Mouse (Mus musculus): ENCODE measurements around the gene Tprn. TPM values are rescaled to one million over a fixed set of nuclear protein-coding genes. Genes with fewer than 3 reads are reported as not detected.

Gene Tprn
- polyA plus RNA-seq, 2 experiments = 2.4 to 2.6 TPM

GRCm38 (mm10) chr2:25318971-25319773 lies 56.8 kb downstream of the Tprn start, which contains the start of gene Grin1:
Grin1 (minus strand) TSS chr2:25319187.
- ATAC-seq (ENCODE audit: insufficient read depth) (no peak), DNase-seq (ENCODE audit: low read depth in 3 of 3, low spot score in 3 of 3) (peak in 2 of 3 experiments; percentile 37 to 41)
- H3K36me3 ChIP-seq (replicated peaks; ENCODE audit: control insufficient read depth, insufficient read depth, low read depth) = no peaks in the 10 kb centered on the region
- no peaks in the 10 kb centered on the region for H3K9me3 ChIP-seq (ENCODE audit: control insufficient read depth, low read length)
- no peak within 1 kb of the TSS; a peak in 1 of 4 replicates for H3K4me3 ChIP-seq (ENCODE audit: insufficient read depth in 1 of 2, low read depth in 2 of 2, low read length in 2 of 2)
- no peak within 1 kb of the TSS for H3K27ac ChIP-seq
- no peak within 1 kb of the TSS for H3K9ac ChIP-seq (replicated peaks)
- no peak for TF ChIP-seq EP300 (IDR thresholded peaks at IDR 0.05; ENCODE audit: low read depth)
- no peak for TF ChIP-seq CTCF (IDR thresholded peaks at IDR 0.05; ENCODE audit: low read depth)
- WGBS (ENCODE audit: insufficient replicate concordance) = 8% methylated on average over 58 of the region's 58 CpGs
- peaks cover 19% of the 10 kb centered on the region for H3K27me3 ChIP-seq (ENCODE audit: control insufficient read depth, insufficient read depth, low read length)
- H3K4me2 ChIP-seq (ENCODE audit: low read depth) = peak within 1 kb of the TSS; percentile 48
- H3K4me1 ChIP-seq (replicated peaks; ENCODE audit: control insufficient read depth in 2 of 2, insufficient read depth in 2 of 2, low read length in 1 of 2) = no peaks in the 10 kb centered on the region

Other genes starting within 250 kb of the Tprn start
Only the 30 nearest of the 34 such genes appear.
- gene Entpd8, start 182.3 kb upstream of the Tprn start, polyA plus RNA-seq (2012; rRNA removed) = 4.9 and 5.3 TPM in 2 replicates
- 2.3 and 3.6 TPM in 2 replicates for gene Entpd8, start 182.3 kb upstream of the Tprn start, polyA plus RNA-seq (2014; fragmentation: Nextera tagmentation; extraction: Ambion mirVana)
- 0.95 and 1.1 TPM in 2 replicates for gene Noxa1, start 167.5 kb upstream of the Tprn start, polyA plus RNA-seq (2012; rRNA removed)
- gene Noxa1, start 167.5 kb upstream of the Tprn start, polyA plus RNA-seq (2014; fragmentation: Nextera tagmentation; extraction: Ambion mirVana) = 1.2 and 1.8 TPM in 2 replicates
- 3.7 and 3.9 TPM in 2 replicates for gene Nrarp, start 81.9 kb upstream of the Tprn start, polyA plus RNA-seq (2012; rRNA removed)
- 1.8 and 1.9 TPM in 2 replicates for gene Nrarp, start 81.9 kb upstream of the Tprn start, polyA plus RNA-seq (2014; fragmentation: Nextera tagmentation; extraction: Ambion mirVana)
- gene Tor4a, start 65.7 kb upstream of the Tprn start, polyA plus RNA-seq (2012; rRNA removed) = 3.7 and 4.1 TPM in 2 replicates
- gene Tor4a, start 65.7 kb upstream of the Tprn start, polyA plus RNA-seq (2014; fragmentation: Nextera tagmentation; extraction: Ambion mirVana) = 4.9 and 5.7 TPM in 2 replicates
- 18.7 and 21.3 TPM in 2 replicates for gene Nelfb, start 51.1 kb upstream of the Tprn start, polyA plus RNA-seq (2012; rRNA removed)
- gene Nelfb, start 51.1 kb upstream of the Tprn start, polyA plus RNA-seq (2014; fragmentation: Nextera tagmentation; extraction: Ambion mirVana) = 23.7 and 27.3 TPM in 2 replicates
- not detected in 2 replicates for gene Stpg3, start 48.0 kb upstream of the Tprn start, polyA plus RNA-seq (2012; rRNA removed)
- gene Stpg3, start 48.0 kb upstream of the Tprn start, polyA plus RNA-seq (2014; fragmentation: Nextera tagmentation; extraction: Ambion mirVana) = not detected in 2 replicates
- gene Fam166a, start 43.9 kb upstream of the Tprn start, polyA plus RNA-seq (2012; rRNA removed) = 0.04 TPM in 1 of 2 replicates, not detected in the other
- 0.96 TPM in 1 of 2 replicates, not detected in the other for gene Fam166a, start 43.9 kb upstream of the Tprn start, polyA plus RNA-seq (2014; fragmentation: Nextera tagmentation; extraction: Ambion mirVana)
- gene Tubb4b, start 37.9 kb upstream of the Tprn start, polyA plus RNA-seq (2012; rRNA removed) = 571 and 676 TPM in 2 replicates
- gene Tubb4b, start 37.9 kb upstream of the Tprn start, polyA plus RNA-seq (2014; fragmentation: Nextera tagmentation; extraction: Ambion mirVana) = 561 and 604 TPM in 2 replicates
- gene Slc34a3, start 28.3 kb upstream of the Tprn start, polyA plus RNA-seq (2012; rRNA removed) = 0.01 and 0.05 TPM in 2 replicates
- not detected in 2 replicates for gene Slc34a3, start 28.3 kb upstream of the Tprn start, polyA plus RNA-seq (2014; fragmentation: Nextera tagmentation; extraction: Ambion mirVana)
- gene Rnf224, start 25.8 kb upstream of the Tprn start, polyA plus RNA-seq (2012; rRNA removed) = not detected in 2 replicates
- not detected in 2 replicates for gene Rnf224, start 25.8 kb upstream of the Tprn start, polyA plus RNA-seq (2014; fragmentation: Nextera tagmentation; extraction: Ambion mirVana)
- 0.93 and 1.3 TPM in 2 replicates for gene Rnf208, start 20.4 kb upstream of the Tprn start, polyA plus RNA-seq (2012; rRNA removed)
- gene Rnf208, start 20.4 kb upstream of the Tprn start, polyA plus RNA-seq (2014; fragmentation: Nextera tagmentation; extraction: Ambion mirVana) = 0.09 and 0.16 TPM in 2 replicates
- gene Cysrt1, start 20.2 kb upstream of the Tprn start, polyA plus RNA-seq (2012; rRNA removed) = not detected in 2 replicates
- gene Cysrt1, start 20.2 kb upstream of the Tprn start, polyA plus RNA-seq (2014; fragmentation: Nextera tagmentation; extraction: Ambion mirVana) = not detected in 2 replicates
- gene AL732309.1, start 15.8 kb upstream of the Tprn start, polyA plus RNA-seq (2012; rRNA removed) = 5.4 and 5.6 TPM in 2 replicates
- 1.4 and 1.9 TPM in 2 replicates for gene AL732309.1, start 15.8 kb upstream of the Tprn start, polyA plus RNA-seq (2014; fragmentation: Nextera tagmentation; extraction: Ambion mirVana)
- 8.8 and 12.4 TPM in 2 replicates for gene Tmem203, start 7.2 kb upstream of the Tprn start, polyA plus RNA-seq (2012; rRNA removed)
- gene Tmem203, start 7.2 kb upstream of the Tprn start, polyA plus RNA-seq (2014; fragmentation: Nextera tagmentation; extraction: Ambion mirVana) = 8.8 and 9.4 TPM in 2 replicates
- gene Ssna1, start 9.8 kb downstream of the Tprn start, polyA plus RNA-seq (2012; rRNA removed) = 65.8 and 76.0 TPM in 2 replicates
- gene Ssna1, start 9.8 kb downstream of the Tprn start, polyA plus RNA-seq (2014; fragmentation: Nextera tagmentation; extraction: Ambion mirVana) = 145 and 155 TPM in 2 replicates
- 20.5 and 23.8 TPM in 2 replicates for gene Anapc2, start 9.9 kb downstream of the Tprn start, polyA plus RNA-seq (2012; rRNA removed)
- gene Anapc2, start 9.9 kb downstream of the Tprn start, polyA plus RNA-seq (2014; fragmentation: Nextera tagmentation; extraction: Ambion mirVana) = 30.2 TPM in 2 replicates
- not detected in 2 replicates for gene Tmem210, start 25.5 kb downstream of the Tprn start, polyA plus RNA-seq (2012; rRNA removed)
- not detected in 2 replicates for gene Tmem210, start 25.5 kb downstream of the Tprn start, polyA plus RNA-seq (2014; fragmentation: Nextera tagmentation; extraction: Ambion mirVana)
- gene Lrrc26, start 27.3 kb downstream of the Tprn start, polyA plus RNA-seq (2012; rRNA removed) = not detected in 2 replicates
- not detected in 2 replicates for gene Lrrc26, start 27.3 kb downstream of the Tprn start, polyA plus RNA-seq (2014; fragmentation: Nextera tagmentation; extraction: Ambion mirVana)
- gene Grin1, start 56.6 kb downstream of the Tprn start, polyA plus RNA-seq (2012; rRNA removed) = 0.02 and 0.05 TPM in 2 replicates
- gene Grin1, start 56.6 kb downstream of the Tprn start, polyA plus RNA-seq (2014; fragmentation: Nextera tagmentation; extraction: Ambion mirVana) = 0.06 and 0.14 TPM in 2 replicates
- gene Man1b1, start 69.7 kb downstream of the Tprn start, polyA plus RNA-seq (2012; rRNA removed) = 5.3 and 6.6 TPM in 2 replicates
- gene Man1b1, start 69.7 kb downstream of the Tprn start, polyA plus RNA-seq (2014; fragmentation: Nextera tagmentation; extraction: Ambion mirVana) = 25.4 and 28.2 TPM in 2 replicates
- 9.3 and 10.6 TPM in 2 replicates for gene Dpp7, start 93.7 kb downstream of the Tprn start, polyA plus RNA-seq (2012; rRNA removed)
- 9.4 and 12.8 TPM in 2 replicates for gene Dpp7, start 93.7 kb downstream of the Tprn start, polyA plus RNA-seq (2014; fragmentation: Nextera tagmentation; extraction: Ambion mirVana)
- 2.9 and 3.8 TPM in 2 replicates for gene Uap1l1, start 103.1 kb downstream of the Tprn start, polyA plus RNA-seq (2012; rRNA removed)
- gene Uap1l1, start 103.1 kb downstream of the Tprn start, polyA plus RNA-seq (2014; fragmentation: Nextera tagmentation; extraction: Ambion mirVana) = 9.3 and 14.1 TPM in 2 replicates
- 20.1 and 21.5 TPM in 2 replicates for gene Sapcd2, start 109.7 kb downstream of the Tprn start, polyA plus RNA-seq (2012; rRNA removed)
- 17.9 and 20.5 TPM in 2 replicates for gene Sapcd2, start 109.7 kb downstream of the Tprn start, polyA plus RNA-seq (2014; fragmentation: Nextera tagmentation; extraction: Ambion mirVana)
- gene Entpd2, start 133.3 kb downstream of the Tprn start, polyA plus RNA-seq (2012; rRNA removed) = 0.18 and 0.30 TPM in 2 replicates
- 0.23 TPM in 1 of 2 replicates, not detected in the other for gene Entpd2, start 133.3 kb downstream of the Tprn start, polyA plus RNA-seq (2014; fragmentation: Nextera tagmentation; extraction: Ambion mirVana)
- 3.4 and 3.9 TPM in 2 replicates for gene Npdc1, start 136.7 kb downstream of the Tprn start, polyA plus RNA-seq (2012; rRNA removed)
- 2.4 and 2.7 TPM in 2 replicates for gene Npdc1, start 136.7 kb downstream of the Tprn start, polyA plus RNA-seq (2014; fragmentation: Nextera tagmentation; extraction: Ambion mirVana)
- gene Fut7, start 160.6 kb downstream of the Tprn start, polyA plus RNA-seq (2012; rRNA removed) = 0.55 and 0.58 TPM in 2 replicates
- gene Fut7, start 160.6 kb downstream of the Tprn start, polyA plus RNA-seq (2014; fragmentation: Nextera tagmentation; extraction: Ambion mirVana) = 0.34 and 0.90 TPM in 2 replicates
- 2.4 and 2.5 TPM in 2 replicates for gene Abca2, start 166.1 kb downstream of the Tprn start, polyA plus RNA-seq (2012; rRNA removed)
- 0.91 and 1.1 TPM in 2 replicates for gene Abca2, start 166.1 kb downstream of the Tprn start, polyA plus RNA-seq (2014; fragmentation: Nextera tagmentation; extraction: Ambion mirVana)
- gene Clic3, start 194.2 kb downstream of the Tprn start, polyA plus RNA-seq (2012; rRNA removed) = 0.08 and 0.32 TPM in 2 replicates
- gene Clic3, start 194.2 kb downstream of the Tprn start, polyA plus RNA-seq (2014; fragmentation: Nextera tagmentation; extraction: Ambion mirVana) = 0.18 and 0.27 TPM in 2 replicates
- gene Paxx, start 198.5 kb downstream of the Tprn start, polyA plus RNA-seq (2012; rRNA removed) = 7.9 and 9.2 TPM in 2 replicates
- 6.3 and 7.3 TPM in 2 replicates for gene Paxx, start 198.5 kb downstream of the Tprn start, polyA plus RNA-seq (2014; fragmentation: Nextera tagmentation; extraction: Ambion mirVana)
- 0.47 and 0.96 TPM in 2 replicates for gene Ptgds, start 207.4 kb downstream of the Tprn start, polyA plus RNA-seq (2012; rRNA removed)
- 0.17 TPM in 1 of 2 replicates, not detected in the other for gene Ptgds, start 207.4 kb downstream of the Tprn start, polyA plus RNA-seq (2014; fragmentation: Nextera tagmentation; extraction: Ambion mirVana)

All from liver, embryonic 14.5 days (tissue).